Mouse (Mus musculus) activated CD4-positive, CD25-positive, alpha-beta regulatory T cell (primary cell): Measurements from ENCODE around the gene Gm21836. TPM values are rescaled to one million over a fixed set of nuclear protein-coding genes. Genes with fewer than 3 reads are reported as not detected.

Source experiments
- polyA plus RNA-seq, 2 experiments: library from polyadenylated mRNA; unstranded; fragments of 100-300 nt; shearing (Covaris generic); gene quantifications; one replicate each; pipeline ENCODE4 v1.2.1; 2017

Gene Gm21836
- polyA plus RNA-seq = not detected

GRCm38 (mm10) chr9:124493693-124494092, at the start of gene Gm21836:
TSS of gene Gm21836 (minus strand) at chr9:124493793.

GRCm38 (mm10) chr9:124476096-124476902, 17.3 kb downstream of the Gm21836 start, which contains the start of gene Ppp2r3d:
TSS of gene Ppp2r3d (minus strand) at chr9:124476898.

Other genes with a start within 250 kb of the Gm21836 start
- 10 to 100 TPM; 24.7 to 25.5 TPM for gene 2010315B03Rik, start 181.1 kb downstream of the Gm21836 start, polyA plus RNA-seq
- 10 to 100 TPM; 62.4 to 62.9 TPM for gene Ppp2r3d, start 16.9 kb downstream of the Gm21836 start, polyA plus RNA-seq